Mouse (Mus musculus): ENCODE results near the gene Inpp5k. TPM values are rescaled to one million over a fixed set of nuclear protein-coding genes. Genes with fewer than 3 reads are reported as not detected.

Gene Inpp5k
- polyA plus RNA-seq, 1 experiment from 2014 or later, result 30.3 TPM

GRCm38 (mm10) chr11:75658311-75658710 is 27.5 kb downstream of the Inpp5k start:
- 91% methylated on average over 13 of the region's 13 CpGs for WGBS
- Histone ChIP-seq H3K9me3 (replicated peaks) (no peaks in the 10 kb centered on the region), H3K4me1 (peaks cover 24% of the 10 kb centered on the region), H3K9ac (no peak overlapping the region), H3K4me3 (no peak overlapping the region), H3K36me3 (peaks cover 12% of the 10 kb centered on the region), H3K27ac (no peak overlapping the region), H3K4me2 (replicated peaks) (no peak overlapping the region), H3K27me3 (peaks cover 31% of the 10 kb centered on the region)
- no peak for ATAC-seq (ENCODE audit: low FRiP score)

DNA sequence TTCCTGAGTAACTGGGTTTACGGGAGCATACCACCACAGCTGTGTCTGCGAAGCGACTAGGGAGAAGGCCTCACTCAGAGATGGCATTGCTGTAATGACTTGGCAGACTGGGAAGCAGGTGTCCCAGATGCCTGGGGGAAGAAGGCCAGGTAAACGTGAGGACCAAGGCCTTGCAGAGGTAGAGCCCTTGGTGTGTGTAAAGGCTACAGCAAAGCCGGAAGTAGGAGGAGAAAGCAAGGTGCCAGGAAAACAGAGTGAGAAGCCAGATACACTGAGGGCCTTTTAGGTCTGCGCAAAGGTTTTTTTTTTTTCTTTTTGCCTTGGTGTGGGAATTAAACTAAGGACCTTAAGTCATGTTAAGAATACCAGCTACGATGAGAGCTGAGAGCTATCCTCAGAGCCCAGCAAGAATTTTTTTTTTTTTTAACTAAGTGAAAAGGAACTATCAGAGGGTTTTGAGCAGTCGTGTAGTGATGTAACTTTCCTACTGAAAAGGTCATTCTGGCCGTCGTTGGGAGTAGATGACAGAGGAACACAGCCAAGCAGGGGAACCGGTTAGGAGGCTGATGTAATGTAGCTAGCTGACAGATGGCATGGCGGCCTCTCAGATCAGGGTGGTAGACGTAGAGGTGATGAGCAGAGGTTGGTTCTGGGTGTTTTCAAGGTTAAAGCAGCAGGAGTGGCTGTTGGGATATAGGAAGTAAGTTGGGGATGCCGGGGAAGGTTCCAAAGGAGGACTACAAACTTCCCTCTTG is 28.4 kb downstream of the Inpp5k start:
- Histone ChIP-seq H3K4me3 (no peak overlapping the region), H3K27ac (no peak overlapping the region), H3K27me3 (peaks cover 22% of the 10 kb centered on the region), H3K36me3 (peaks cover 12% of the 10 kb centered on the region), H3K9ac (no peak overlapping the region), H3K4me2 (replicated peaks) (no peak overlapping the region), H3K9me3 (replicated peaks) (no peaks in the 10 kb centered on the region), H3K4me1 (peaks cover 18% of the 10 kb centered on the region)
- no peak for ATAC-seq (ENCODE audit: low FRiP score)
- WGBS, result 85% methylated on average over 14 of the region's 14 CpGs

DNA sequence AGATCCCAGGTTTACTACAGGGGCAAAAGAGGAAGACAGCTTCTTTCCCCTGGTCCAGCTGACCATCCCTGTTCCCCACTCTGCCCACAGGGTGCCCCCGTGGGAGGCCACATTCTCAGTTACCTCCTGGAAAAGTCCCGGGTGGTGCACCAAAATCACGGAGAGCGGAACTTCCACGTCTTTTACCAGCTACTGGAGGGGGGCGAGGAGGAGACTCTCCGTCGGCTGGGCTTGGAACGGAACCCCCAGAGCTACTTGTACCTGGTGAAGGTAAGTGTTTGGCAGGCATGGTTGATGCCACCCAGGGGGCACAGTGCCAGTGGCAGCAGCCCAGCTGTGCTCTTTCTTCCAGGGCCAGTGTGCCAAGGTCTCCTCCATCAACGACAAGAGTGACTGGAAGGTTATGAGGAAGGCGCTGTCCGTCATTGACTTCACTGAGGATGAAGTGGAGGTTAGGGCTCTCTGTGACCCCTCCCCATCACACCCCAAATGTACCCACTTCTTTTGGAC is 29.3 kb downstream of the Inpp5k start:
- no peaks in the 10 kb centered on the region for H3K9me3 ChIP-seq (replicated peaks)
- no peak overlapping the region for H3K9ac ChIP-seq
- peaks cover 17% of the 10 kb centered on the region for H3K27me3 ChIP-seq
- ATAC-seq (ENCODE audit: low FRiP score), result no peak
- H3K4me1 ChIP-seq, result peaks cover 14% of the 10 kb centered on the region
- no peak overlapping the region for H3K27ac ChIP-seq
- 89% methylated on average over 12 of the region's 12 CpGs for WGBS
- H3K4me3 ChIP-seq, result no peak overlapping the region
- no peak overlapping the region for H3K4me2 ChIP-seq (replicated peaks)
- peaks cover 12% of the 10 kb centered on the region for H3K36me3 ChIP-seq

- H3K4me2 ChIP-seq (replicated peaks), result no peak overlapping the region
- 91% methylated on average over 21 of the region's 21 CpGs for WGBS
- peaks cover 6% of the 10 kb centered on the region; the same call in 1 of the 2 replicates for H3K4me1 ChIP-seq
- no peak overlapping the region for H3K4me3 ChIP-seq
- no peaks in the 10 kb centered on the region for H3K9me3 ChIP-seq (replicated peaks)
- H3K9ac ChIP-seq, result no peak overlapping the region
- no peak for ATAC-seq (ENCODE audit: low FRiP score)
- peaks cover 18% of the 10 kb centered on the region for H3K36me3 ChIP-seq
- no peak overlapping the region for H3K27ac ChIP-seq
- H3K27me3 ChIP-seq, result peaks cover 13% of the 10 kb centered on the region
These were observed 30.4 kb downstream of the Inpp5k start for GRCm38 (mm10) chr11:75660941-75661800.

DNA sequence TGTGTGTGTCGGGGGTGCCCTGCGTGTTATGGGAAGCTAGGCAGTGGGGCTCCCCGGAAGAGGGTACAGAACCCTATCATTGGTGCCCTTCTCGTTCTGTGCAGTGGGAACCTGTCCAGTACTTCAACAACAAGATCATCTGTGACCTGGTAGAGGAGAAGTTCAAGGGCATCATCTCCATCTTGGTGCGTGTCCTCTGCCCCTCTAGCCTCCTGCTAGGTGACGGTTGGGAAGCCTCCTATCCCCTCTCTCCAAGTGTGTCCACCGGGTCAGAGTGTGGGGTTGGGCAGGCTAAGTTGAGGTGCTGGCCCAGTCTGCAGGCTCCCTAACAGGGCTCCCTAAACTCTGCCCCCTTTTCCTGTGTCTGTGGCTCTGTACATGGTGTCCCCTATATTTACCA is 31.3 kb downstream of the Inpp5k start:
- H3K4me1 ChIP-seq, result no peaks in the 10 kb centered on the region
- no peak for ATAC-seq (ENCODE audit: low FRiP score)
- H3K9ac ChIP-seq, result no peak overlapping the region
- peaks cover 4% of the 10 kb centered on the region for H3K27me3 ChIP-seq
- 93% methylated on average over 7 of the region's 7 CpGs for WGBS
- H3K9me3 ChIP-seq (replicated peaks), result no peaks in the 10 kb centered on the region
- peaks cover 18% of the 10 kb centered on the region for H3K36me3 ChIP-seq
- no peak overlapping the region for H3K4me2 ChIP-seq (replicated peaks)
- no peak overlapping the region for H3K4me3 ChIP-seq
- no peak overlapping the region for H3K27ac ChIP-seq

GRCm38 (mm10) chr11:75666296-75666695 is 35.5 kb downstream of the Inpp5k start:
- Histone ChIP-seq H3K27ac (no peak overlapping the region), H3K9ac (no peak overlapping the region), H3K4me3 (no peak overlapping the region), H3K36me3 (peaks cover 16% of the 10 kb centered on the region), H3K4me2 (replicated peaks) (no peak overlapping the region), H3K9me3 (replicated peaks) (no peaks in the 10 kb centered on the region), H3K4me1 (no peaks in the 10 kb centered on the region), H3K27me3 (no peaks in the 10 kb centered on the region)
- ATAC-seq (ENCODE audit: low FRiP score), result no peak
- WGBS, result 93% methylated on average over 6 of the region's 6 CpGs

GRCm38 (mm10) chr11:75668621-75669020 is 37.8 kb downstream of the Inpp5k start:
- ATAC-seq (ENCODE audit: low FRiP score), result no peak
- Histone ChIP-seq H3K27me3 (no peaks in the 10 kb centered on the region), H3K4me3 (no peak overlapping the region), H3K9ac (no peak overlapping the region), H3K27ac (no peak overlapping the region), H3K9me3 (replicated peaks) (no peaks in the 10 kb centered on the region), H3K4me2 (replicated peaks) (no peak overlapping the region), H3K4me1 (peaks cover 6% of the 10 kb centered on the region; the same call in 1 of the 2 replicates), H3K36me3 (peaks cover 18% of the 10 kb centered on the region)
- whole genome bisulfite sequencing, result 88% methylated on average over 3 of the region's 3 CpGs

DNA sequence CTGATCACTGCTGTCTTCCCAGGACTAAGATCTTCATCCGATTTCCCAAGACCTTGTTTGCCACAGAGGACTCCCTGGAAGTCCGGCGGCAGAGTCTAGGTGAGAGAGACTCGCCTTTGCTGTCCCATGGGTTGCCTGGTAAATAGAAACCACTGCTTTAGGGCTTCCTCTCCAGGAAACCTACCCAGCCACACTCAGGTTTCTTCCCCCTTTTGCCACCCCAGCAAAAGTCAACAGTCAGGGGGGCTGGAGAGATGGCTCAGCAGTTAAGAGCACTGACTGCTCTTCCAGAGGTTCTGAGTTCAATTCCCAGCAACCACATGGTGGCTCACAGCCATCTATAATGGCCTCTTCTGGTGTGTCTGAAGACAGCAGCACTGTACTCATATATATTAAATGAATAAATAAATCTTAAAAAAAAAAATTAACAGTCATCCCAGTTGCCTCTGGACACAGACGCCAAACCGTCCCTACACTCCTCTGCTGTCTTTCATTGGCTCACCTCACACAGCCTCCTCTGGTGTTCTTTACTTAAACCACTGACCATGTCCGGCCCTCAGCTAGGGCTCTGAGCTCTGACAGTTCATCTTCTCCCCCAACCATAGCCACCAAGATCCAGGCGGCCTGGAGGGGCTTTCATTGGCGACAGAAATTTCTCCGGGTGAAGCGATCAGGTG is 38.5 kb downstream of the Inpp5k start:
- no peak for ATAC-seq (ENCODE audit: low FRiP score)
- Histone ChIP-seq H3K27me3 (no peaks in the 10 kb centered on the region), H3K9me3 (replicated peaks) (no peaks in the 10 kb centered on the region), H3K4me1 (peaks cover 6% of the 10 kb centered on the region; the same call in 1 of the 2 replicates), H3K27ac (no peak overlapping the region), H3K4me2 (replicated peaks) (no peak overlapping the region), H3K9ac (no peak overlapping the region), H3K36me3 (peaks cover 18% of the 10 kb centered on the region), H3K4me3 (no peak overlapping the region)
- 85% methylated on average over 11 of the region's 11 CpGs for WGBS

- H3K27me3 ChIP-seq, result no peaks in the 10 kb centered on the region
- peaks cover 18% of the 10 kb centered on the region for H3K36me3 ChIP-seq
- no peak overlapping the region for H3K9ac ChIP-seq
- 96% methylated on average over 12 of the region's 12 CpGs for WGBS
- no peak overlapping the region for H3K4me2 ChIP-seq (replicated peaks)
- H3K4me3 ChIP-seq, result no peak overlapping the region
- no peak for ATAC-seq (ENCODE audit: low FRiP score)
- H3K9me3 ChIP-seq (replicated peaks), result no peaks in the 10 kb centered on the region
- H3K4me1 ChIP-seq, result peaks cover 6% of the 10 kb centered on the region; the same call in 1 of the 2 replicates
- no peak overlapping the region for H3K27ac ChIP-seq
These were observed 39.0 kb downstream of the Inpp5k start for GRCm38 (mm10) chr11:75669853-75670200.

- Histone ChIP-seq H3K4me3 (no peak overlapping the region), H3K36me3 (peaks cover 12% of the 10 kb centered on the region; the same call in 1 of the 2 replicates), H3K27ac (no peak overlapping the region), H3K9me3 (replicated peaks) (no peaks in the 10 kb centered on the region), H3K4me1 (peaks cover 6% of the 10 kb centered on the region; the same call in 1 of the 2 replicates), H3K27me3 (no peaks in the 10 kb centered on the region), H3K9ac (no peak overlapping the region), H3K4me2 (replicated peaks) (no peak overlapping the region)
- no peak for ATAC-seq (ENCODE audit: low FRiP score)
- 82% methylated on average over 22 of the region's 22 CpGs for WGBS
These were observed 40.8 kb downstream of the Inpp5k start for GRCm38 (mm10) chr11:75671426-75672180.

DNA sequence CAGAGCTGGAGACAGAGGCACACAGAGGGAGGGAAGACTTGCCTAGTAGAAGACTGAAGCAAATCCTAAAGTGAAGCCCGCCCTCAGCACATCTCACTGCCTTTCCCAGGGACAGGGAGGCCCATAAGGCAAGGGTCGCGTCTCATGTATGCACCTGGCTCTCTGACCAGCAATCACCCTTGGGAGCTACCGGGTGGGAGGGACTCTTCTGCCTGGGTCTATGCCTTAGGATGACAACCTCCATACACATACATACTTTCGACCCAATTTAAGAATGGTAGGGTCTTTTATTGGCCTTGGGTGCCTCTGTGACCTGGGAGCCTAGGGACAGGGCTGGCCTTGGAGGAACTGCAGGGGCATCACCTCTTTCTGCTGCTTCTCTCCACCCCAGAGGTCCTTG is 42.6 kb downstream of the Inpp5k start:
- H3K9me3 ChIP-seq (replicated peaks), result no peaks in the 10 kb centered on the region
- H3K4me1 ChIP-seq, result peaks cover 7% of the 10 kb centered on the region; the same call in 1 of the 2 replicates
- WGBS, result 88% methylated on average over 5 of the region's 5 CpGs
- no peak overlapping the region for H3K9ac ChIP-seq
- no peaks in the 10 kb centered on the region for H3K27me3 ChIP-seq
- no peak overlapping the region for H3K27ac ChIP-seq
- H3K36me3 ChIP-seq, result peaks cover 12% of the 10 kb centered on the region; the same call in 1 of the 2 replicates
- H3K4me2 ChIP-seq (replicated peaks), result no peak overlapping the region
- H3K4me3 ChIP-seq, result no peak overlapping the region
- no peak for ATAC-seq (ENCODE audit: low FRiP score)
